Mouse (Mus musculus) MEL-GATA-1-ER (cell line): ENCODE results near the gene Cnga2.
"Not testable (repeated sequence)": the region's sequence is repeated elsewhere in the genome, so short reads cannot be mapped to it uniquely, and the experiment has no call there.

ENCODE experiments used
- DNase-seq: peaks from one replicate; pipeline ENCODE4 v3.0.0-alpha.2; 2012; ENCODE audit warnings: low read depth; ENCODE audit errors: extremely low read depth

Cnga2 gene

GRCm38 (mm10) chrX:71991549-71991948 is at the start of gene Cnga2:
TSS of gene Cnga2 (plus strand) at chrX:71991849.
- DNase-seq: no peak

- DNase-seq: peak; percentile 8
These were observed 45.0 kb upstream of the Cnga2 start for GRCm38 (mm10) chrX:71946631-71947030.

GRCm38 (mm10) chrX:71958366-71958765 is 33.3 kb upstream of the Cnga2 start:
- DNase-seq: no peak

- no peak for DNase-seq
These were observed 29.3 kb upstream of the Cnga2 start, which contains the start of gene Prrg3 for GRCm38 (mm10) chrX:71962073-71963051. TSS of gene Prrg3 (plus strand) at chrX:71962624.

GRCm38 (mm10) chrX:71963275-71963912 is 28.3 kb upstream of the Cnga2 start:
- DNase-seq: no peak

- DNase-seq: no peak
These were observed 23.4 kb upstream of the Cnga2 start for GRCm38 (mm10) chrX:71968216-71968615.

- DNase-seq: no peak
These were observed 22.8 kb upstream of the Cnga2 start for GRCm38 (mm10) chrX:71968816-71969215.

GRCm38 (mm10) chrX:71971325-71971724 is 20.3 kb upstream of the Cnga2 start:
- no peak for DNase-seq

- no peak for DNase-seq
These were observed 19.0 kb upstream of the Cnga2 start, which contains the start of gene Fate1 for GRCm38 (mm10) chrX:71972686-71973085. TSS of gene Fate1 (plus strand) at chrX:71972986.

GRCm38 (mm10) chrX:71977681-71978080 is 14.0 kb upstream of the Cnga2 start:
- not testable (repeated sequence) for DNase-seq

GRCm38 (mm10) chrX:71980443-71980842 is 11.2 kb upstream of the Cnga2 start:
- DNase-seq: no peak

GRCm38 (mm10) chrX:71981322-71981721 is 10.3 kb upstream of the Cnga2 start:
- DNase-seq: no peak

GRCm38 (mm10) chrX:71983205-71983604 is 8.4 kb upstream of the Cnga2 start:
- DNase-seq: no peak

GRCm38 (mm10) chrX:71983775-71984174 is 7.9 kb upstream of the Cnga2 start:
- no peak for DNase-seq

GRCm38 (mm10) chrX:71995972-71996371 is 4.3 kb downstream of the Cnga2 start:
- no peak for DNase-seq

GRCm38 (mm10) chrX:72009930-72010329 is 18.3 kb downstream of the Cnga2 start:
- no peak for DNase-seq

- DNase-seq: no peak
These were observed 20.6 kb downstream of the Cnga2 start for GRCm38 (mm10) chrX:72012236-72012635.

GRCm38 (mm10) chrX:72012804-72013203 is 21.2 kb downstream of the Cnga2 start:
- DNase-seq: no peak

GRCm38 (mm10) chrX:72022241-72022640 is 30.6 kb downstream of the Cnga2 start:
- DNase-seq: no peak

- DNase-seq: no peak
These were observed 31.2 kb downstream of the Cnga2 start for GRCm38 (mm10) chrX:72022750-72023398.

- DNase-seq: no peak
These were observed 31.9 kb downstream of the Cnga2 start for GRCm38 (mm10) chrX:72023542-72023941.

GRCm38 (mm10) chrX:72044056-72044455 is 52.4 kb downstream of the Cnga2 start:
- DNase-seq: no peak
